Mouse (Mus musculus) gastrocnemius, postnatal 25 days (tissue): ENCODE data around the gene Ppp1r37. TPM values are rescaled to one million over a fixed set of nuclear protein-coding genes. Genes with fewer than 3 reads are reported as not detected.
"Not testable (repeated sequence)": the region's sequence is repeated elsewhere in the genome, so short reads cannot be mapped to it uniquely, and the experiment has no call there.

Experiments
- DNase-seq: peaks from one replicate; pipeline ENCODE4 v3.0.0; 2022
- long read RNA-seq, 2 experiments: library from polyadenylated mRNA; stranded (forward); transcript quantifications; one replicate each; pipeline ENCODE4 v2.0.0; 2021
- total RNA-seq, 2 experiments: library from RNA; stranded (reverse); gene quantifications; 1 replicate in 1 of 2; 2 replicates in 1 of 2; pipeline ENCODE4 v1.2.3; 2021

Ppp1r37 gene
- total RNA-seq: 10 to 100 TPM; 34.5 to 38.6 TPM
- long read RNA-seq, experiment 1, partial matches to known transcripts: 1 of 6 reads
- long read RNA-seq, experiment 1, other reads (novel, unspliced or antisense): 5 of 6 reads
- long read RNA-seq, experiment 2, partial matches to known transcripts: 0 of 8 reads
- long read RNA-seq, experiment 2, other reads (novel, unspliced or antisense): 5 of 8 reads

- DNase-seq: peak; percentile 8
These were observed at the start of gene Ppp1r37 for GRCm38 (mm10) chr7:19562643-19563410. Ppp1r37 (minus strand) TSS chr7:19563076.

GRCm38 (mm10) chr7:19610969-19611368 lies 48.1 kb upstream of the Ppp1r37 start:
- DNase-seq: no peak

GRCm38 (mm10) chr7:19609641-19610332 lies 46.9 kb upstream of the Ppp1r37 start:
- DNase-seq: no peak

GRCm38 (mm10) chr7:19607291-19607690 lies 44.4 kb upstream of the Ppp1r37 start:
- no peak for DNase-seq

- not testable (repeated sequence) for DNase-seq
These were observed 41.8 kb upstream of the Ppp1r37 start for GRCm38 (mm10) chr7:19604606-19605214.

GRCm38 (mm10) chr7:19603849-19604605 lies 41.2 kb upstream of the Ppp1r37 start, which contains the start of gene Clasrp:
Clasrp (minus strand) TSS chr7:19604486.
- peak; percentile 95 for DNase-seq

- DNase-seq: no peak
These were observed 40.2 kb upstream of the Ppp1r37 start for GRCm38 (mm10) chr7:19603055-19603454.

GRCm38 (mm10) chr7:19600562-19600961 lies 37.7 kb upstream of the Ppp1r37 start:
- no peak for DNase-seq

- no peak for DNase-seq
These were observed 30.3 kb upstream of the Ppp1r37 start for GRCm38 (mm10) chr7:19593061-19593730.

GRCm38 (mm10) chr7:19589917-19590316 lies 27.0 kb upstream of the Ppp1r37 start:
- DNase-seq: no peak

- DNase-seq: no peak
These were observed 26.3 kb upstream of the Ppp1r37 start for GRCm38 (mm10) chr7:19589207-19589606.

- DNase-seq: no peak
These were observed 23.4 kb upstream of the Ppp1r37 start for GRCm38 (mm10) chr7:19586269-19586668.

- DNase-seq: no peak
These were observed 17.8 kb upstream of the Ppp1r37 start for GRCm38 (mm10) chr7:19580634-19581033.

- DNase-seq: no peak
These were observed 16.9 kb upstream of the Ppp1r37 start for GRCm38 (mm10) chr7:19579751-19580150.

GRCm38 (mm10) chr7:19578436-19578835 lies 15.6 kb upstream of the Ppp1r37 start:
- no peak for DNase-seq

- no peak for DNase-seq
These were observed 15.1 kb upstream of the Ppp1r37 start for GRCm38 (mm10) chr7:19577877-19578414.

- peak; percentile 15 for DNase-seq
These were observed 14.4 kb upstream of the Ppp1r37 start, which contains the start of the genes Zfp296 and Gemin7 for GRCm38 (mm10) chr7:19577141-19577852. Zfp296 (plus strand) TSS chr7:19577287. Gemin7 (minus strand) TSS chr7:19577595.

- no peak for DNase-seq
These were observed 12.7 kb upstream of the Ppp1r37 start for GRCm38 (mm10) chr7:19575559-19575958.

- no peak for DNase-seq
These were observed 10.9 kb upstream of the Ppp1r37 start for GRCm38 (mm10) chr7:19573776-19574140.
